Mouse (Mus musculus): ENCODE data around the gene C87977.
"Not testable (repeated sequence)": the region's sequence is repeated elsewhere in the genome, so short reads cannot be mapped to it uniquely, and the experiment has no call there.

C87977 gene

GRCm38 (mm10) chr4:144213218-144213617, at the start of gene C87977:
TSS of gene C87977 (minus strand) at chr4:144213318.
- not testable (repeated sequence) for DNase-seq

DNA sequence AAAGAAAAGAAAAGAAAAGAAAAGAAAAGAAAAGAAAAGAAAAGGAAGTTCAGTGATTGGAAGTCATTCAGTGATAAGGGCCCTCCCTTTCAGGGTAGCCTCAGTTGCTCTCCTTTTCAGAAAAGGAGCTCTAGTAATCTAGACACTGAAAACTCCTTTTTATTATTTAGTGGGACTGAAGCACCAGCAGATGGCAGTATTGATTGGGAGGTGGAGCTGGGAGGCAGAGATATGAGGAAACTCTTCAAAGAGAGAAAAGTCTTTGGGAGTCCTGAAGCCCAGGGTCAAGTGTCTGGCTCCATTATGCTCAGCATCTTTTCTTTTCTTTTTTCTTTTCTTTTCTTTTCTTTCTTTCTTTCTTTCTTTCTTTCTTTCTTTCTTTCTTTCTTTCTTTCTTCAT, 41.6 kb upstream of the C87977 start:
- DNase-seq, result not testable (repeated sequence)

- no peak for DNase-seq
Observed at GRCm38 (mm10) chr4:144190419-144190818, 22.7 kb downstream of the C87977 start, which contains the start of gene Oog2. TSS of gene Oog2 (plus strand) at chr4:144190719.

DNA sequence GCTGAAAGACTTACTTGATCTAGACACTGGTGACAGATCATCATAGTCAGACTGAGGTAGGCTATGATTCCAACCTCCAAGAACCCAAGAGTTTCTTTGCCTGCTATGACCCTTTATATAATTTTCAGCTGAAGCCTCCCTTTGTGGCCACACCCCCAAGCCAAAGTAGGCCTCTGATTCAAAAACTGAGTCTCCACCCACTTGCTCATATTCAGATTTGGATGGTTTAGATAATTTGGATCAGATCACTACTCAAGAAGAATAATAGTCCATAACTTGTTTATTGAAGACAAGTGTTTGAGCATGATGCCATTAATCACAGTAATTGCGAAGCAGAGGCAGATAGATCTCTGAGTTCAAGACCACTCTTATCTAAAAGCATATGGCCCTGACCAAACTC, 50.6 kb downstream of the C87977 start, which contains the start of gene Oog3:
Gene Oog3 (minus strand): TSS at position 101 of the 400 bp plus-strand sequence.
- DNase-seq, result no peak
